Mouse (Mus musculus) limb, embryonic 10.5 days (tissue): ENCODE measurements around the gene Rdh16f2. TPM values are rescaled to one million over a fixed set of nuclear protein-coding genes. Genes with fewer than 3 reads are reported as not detected.

Experiments
- polyA plus RNA-seq: library from polyadenylated mRNA; unstranded; fragments of >200 nt; fragmentation: Nextera tagmentation; extraction: Ambion mirVana; gene quantifications from 2 replicates; pipeline ENCODE4 v1.2.1, GENCODE M21; 2016

Gene Rdh16f2
- polyA plus RNA-seq, 1 experiment from 2014 or later = not detected

Other genes with a start within 250 kb of the Rdh16f2 start
- 48.6 and 67.8 TPM in 2 replicates for gene Lrp1, start 245.3 kb upstream of the Rdh16f2 start, polyA plus RNA-seq
- 8.4 and 9.7 TPM in 2 replicates for gene Stat6, start 223.5 kb upstream of the Rdh16f2 start, polyA plus RNA-seq
- gene Nemp1, start 199.6 kb upstream of the Rdh16f2 start, polyA plus RNA-seq = 11.9 and 12.3 TPM in 2 replicates
- 13.1 and 17.4 TPM in 2 replicates for gene Nab2, start 197.9 kb upstream of the Rdh16f2 start, polyA plus RNA-seq
- gene Myo1a, start 161.3 kb upstream of the Rdh16f2 start, polyA plus RNA-seq = 0.49 and 0.78 TPM in 2 replicates
- 2.1 and 2.8 TPM in 2 replicates for gene Tac2, start 142.0 kb upstream of the Rdh16f2 start, polyA plus RNA-seq
- gene Zbtb39, start 126.9 kb upstream of the Rdh16f2 start, polyA plus RNA-seq = 5.1 and 5.5 TPM in 2 replicates
- 0.50 and 0.51 TPM in 2 replicates for gene Gpr182, start 114.7 kb upstream of the Rdh16f2 start, polyA plus RNA-seq
- not detected in 2 replicates for gene Rdh1, start 106.8 kb upstream of the Rdh16f2 start, polyA plus RNA-seq
- not detected in 2 replicates for gene Rdh16f1, start 106.7 kb upstream of the Rdh16f2 start, polyA plus RNA-seq
- 0.06 and 0.13 TPM in 2 replicates for gene Rdh9, start 90.1 kb upstream of the Rdh16f2 start, polyA plus RNA-seq
- gene Rdh16, start 65.3 kb upstream of the Rdh16f2 start, polyA plus RNA-seq = not detected in 2 replicates
- not detected in 2 replicates for gene Rdh19, start 16.5 kb upstream of the Rdh16f2 start, polyA plus RNA-seq
- gene Rdh7, start 22.3 kb downstream of the Rdh16f2 start, polyA plus RNA-seq = not detected in 2 replicates
- not detected in 2 replicates for gene Sdr9c7, start 32.0 kb downstream of the Rdh16f2 start, polyA plus RNA-seq
- not detected in 2 replicates for gene Hsd17b6, start 141.1 kb downstream of the Rdh16f2 start, polyA plus RNA-seq
- 99.0 and 109 TPM in 2 replicates for gene Prim1, start 148.7 kb downstream of the Rdh16f2 start, polyA plus RNA-seq
- 898 and 1,037 TPM in 2 replicates for gene Naca, start 169.1 kb downstream of the Rdh16f2 start, polyA plus RNA-seq
- 668 and 708 TPM in 2 replicates for gene Ptges3, start 192.5 kb downstream of the Rdh16f2 start, polyA plus RNA-seq
- gene Atp5b, start 216.8 kb downstream of the Rdh16f2 start, polyA plus RNA-seq = 2,336 and 2,543 TPM in 2 replicates
- 12.3 and 14.4 TPM in 2 replicates for gene Baz2a, start 225.1 kb downstream of the Rdh16f2 start, polyA plus RNA-seq